Mouse (Mus musculus) kidney, embryonic 15.5 days (tissue): ENCODE data around the gene Hoxb4. TPM values are rescaled to one million over a fixed set of nuclear protein-coding genes. Genes with fewer than 3 reads are reported as not detected.

Experiments used
- ATAC-seq: fragments of 200-750 bp; cut with Nextera tagmentation; replicated peaks from 2 replicates; pipeline ENCODE4 v1.8.0; 2017; ENCODE audit warnings: moderate TSS enrichment; ENCODE audit not compliant: low FRiP score
- H3K27ac ChIP-seq: fragments of 300-500 bp; sonication (generic); 2 replicates; pipeline ENCODE4 v1.5.1; 2015; ENCODE audit warnings: mild to moderate bottlenecking, inconsistent platforms
- H3K27me3 ChIP-seq: fragments of 300-500 bp; sonication (generic); 2 replicates; pipeline ENCODE4 v1.6.1; 2015; ENCODE audit warnings: inconsistent platforms
- H3K36me3 ChIP-seq: fragments of 300-500 bp; sonication (generic); 2 replicates; pipeline ENCODE4 v1.6.1; 2015; ENCODE audit warnings: inconsistent platforms
- H3K4me1 ChIP-seq: fragments of 300-500 bp; sonication (generic); 2 replicates; pipeline ENCODE4 v1.6.1; 2015; ENCODE audit warnings: inconsistent platforms
- H3K4me2 ChIP-seq: fragments of 300-500 bp; sonication (generic); 2 replicates; pipeline ENCODE4 v1.6.1; 2015; ENCODE audit warnings: moderate library complexity, mild to moderate bottlenecking, inconsistent platforms
- H3K4me3 ChIP-seq: fragments of 300-500 bp; sonication (generic); replicated peaks from 2 replicates; pipeline ENCODE4 v1.5.1; 2015; ENCODE audit warnings: mild to moderate bottlenecking, inconsistent platforms
- H3K9ac ChIP-seq: fragments of 300-500 bp; sonication (generic); 2 replicates; pipeline ENCODE4 v1.6.1; 2015; ENCODE audit warnings: mild to moderate bottlenecking, inconsistent platforms
- H3K9me3 ChIP-seq: fragments of 300-500 bp; sonication (generic); replicated peaks from 2 replicates; pipeline ENCODE4 v1.6.1; 2016; ENCODE audit warnings: inconsistent platforms
- WGBS: fragments of 180-500 bp; shearing (Covaris S2); methylation state at CpG from one replicate; pipeline ENCODE4 v1.1.7; 2015; ENCODE audit warnings: mixed read lengths; 5-methylcytosine and 5-hydroxymethylcytosine counted together
- microRNA counts: library from miRNA; unstranded; fragments of <30 nt; microRNA quantifications from one replicate; lab custom pipeline; 2016
- microRNA-seq: library from miRNA; unstranded; fragments of <30 nt; microRNA quantifications from one replicate; pipeline ENCODE4, GENCODE M21; 2016
- polyA plus RNA-seq: library from polyadenylated mRNA; unstranded; fragments of >200 nt; fragmentation: Nextera tagmentation; extraction: Ambion mirVana; gene quantifications from 2 replicates; pipeline ENCODE4 v1.2.1, GENCODE M21; 2015

The Hoxb4 gene
- polyA plus RNA-seq, 1 experiment from 2014 or later = 7.1 TPM

DNA sequence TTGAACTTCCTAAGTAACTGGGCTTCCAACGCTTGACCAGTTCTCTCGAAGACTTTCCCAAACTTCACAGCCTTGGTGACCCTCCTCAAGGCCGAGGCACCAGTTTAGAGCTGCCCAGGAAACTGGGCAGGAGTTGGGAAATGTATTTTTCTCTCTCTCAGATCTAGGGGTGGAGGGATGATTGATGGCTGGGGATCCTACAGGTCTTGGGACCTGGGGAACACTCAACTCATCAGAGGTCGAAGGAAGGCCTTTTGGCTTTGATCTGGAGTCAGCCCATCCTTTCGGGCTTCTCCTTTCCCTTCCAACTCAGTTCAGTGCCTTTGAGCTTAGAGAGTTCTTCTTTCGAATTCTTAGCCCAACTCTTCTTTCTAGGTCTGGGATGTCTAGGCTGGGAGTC, 49.1 kb downstream of the Hoxb4 start:
- Histone ChIP-seq H3K4me2 (peak overlapping the region; percentile 57), H3K36me3 (no peaks in the 10 kb centered on the region), H3K4me3 (peak overlapping the region; percentile 28; the same call in 1 of the 2 replicates), H3K27me3 (peaks cover 53% of the 10 kb centered on the region), H3K9me3 (no peaks in the 10 kb centered on the region), H3K27ac (no peak overlapping the region), H3K4me1 (peaks cover 61% of the 10 kb centered on the region), H3K9ac (no peak overlapping the region; the same call in 1 of the 2 replicates)
- no peak for ATAC-seq
- WGBS = 44% methylated on average over 6 of the region's 6 CpGs

DNA sequence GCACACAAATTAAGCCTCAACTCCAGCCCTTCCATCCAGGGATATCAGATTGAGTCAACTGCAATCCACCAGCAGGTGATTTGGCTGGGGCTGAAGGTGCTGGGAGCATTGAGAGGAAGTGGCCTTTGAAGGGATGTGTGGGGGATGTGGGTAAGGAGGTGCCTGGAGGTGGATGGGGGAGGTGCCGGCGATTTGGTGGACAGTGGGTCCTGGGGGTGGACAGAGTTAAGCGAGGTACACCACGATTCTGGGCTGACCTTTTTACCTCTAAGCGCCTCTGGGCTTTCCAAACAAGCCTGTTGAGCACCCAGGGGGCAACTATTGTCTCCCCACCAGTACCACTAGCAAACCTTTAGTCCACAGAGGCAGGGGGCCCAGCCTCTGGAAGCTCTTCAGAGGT, 50.6 kb downstream of the Hoxb4 start:
- Histone ChIP-seq H3K4me3 (no peak overlapping the region), H3K27ac (no peak overlapping the region), H3K9me3 (no peaks in the 10 kb centered on the region), H3K9ac (no peak overlapping the region), H3K36me3 (no peaks in the 10 kb centered on the region), H3K4me2 (no peak overlapping the region), H3K27me3 (peaks cover 56% of the 10 kb centered on the region), H3K4me1 (peaks cover 63% of the 10 kb centered on the region)
- 34% methylated on average over 5 of the region's 5 CpGs for WGBS
- ATAC-seq = no peak

DNA sequence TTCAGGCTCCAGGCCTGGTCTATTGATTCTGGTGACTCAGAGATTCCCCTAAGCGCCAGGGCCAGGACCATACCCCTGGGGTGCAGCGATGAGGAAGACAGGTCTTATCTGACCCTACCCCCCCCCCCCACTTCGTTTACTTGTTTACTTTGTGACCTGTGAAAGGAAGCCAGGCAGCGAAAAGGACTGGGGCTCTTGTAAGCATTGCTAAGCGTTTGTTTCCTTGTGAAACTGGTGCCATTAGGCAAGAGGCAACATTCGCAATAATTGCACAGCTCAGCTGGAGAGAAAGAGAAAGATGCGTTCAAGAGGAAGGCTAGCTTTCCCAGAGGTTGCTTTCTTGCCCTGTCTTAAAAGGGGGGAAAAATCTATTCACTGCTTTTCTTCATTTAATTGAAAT, 51.1 kb downstream of the Hoxb4 start:
- Histone ChIP-seq H3K27ac (no peak overlapping the region), H3K27me3 (peaks cover 56% of the 10 kb centered on the region), H3K4me1 (peaks cover 58% of the 10 kb centered on the region), H3K9ac (no peak overlapping the region), H3K9me3 (no peaks in the 10 kb centered on the region), H3K4me3 (no peak overlapping the region), H3K4me2 (no peak overlapping the region), H3K36me3 (no peaks in the 10 kb centered on the region)
- 70% methylated on average over 7 of the region's 7 CpGs for WGBS
- no peak for ATAC-seq

MicroRNA genes within 50 kb of the gene (microRNA counts, 519-probe panel; counts per million panel counts)
- 4,294 counts per million, percentile 97 among the panel's probes with 10 or more counts for microRNA mmu-miR-10a (lab: Ali Mortazavi, UCI)

Small RNA genes lying within 50 kb of the gene (microRNA-seq; reads per million reads assigned to microRNA genes)
- 184,059 reads per million, percentile 100 among the genes with 10 or more reads in this experiment for gene Mir10a

Other genes starting within 250 kb of the Hoxb4 start
- 648 and 705 TPM in 2 replicates for gene Atp5g1, start 242.6 kb upstream of the Hoxb4 start, polyA plus RNA-seq
- gene Calcoco2, start 206.3 kb upstream of the Hoxb4 start, polyA plus RNA-seq = not detected in 2 replicates
- gene Ttll6, start 184.5 kb upstream of the Hoxb4 start, polyA plus RNA-seq = 0.05 TPM in 1 of 2 replicates, not detected in the other
- 0.09 and 1.0 TPM in 2 replicates for gene Hoxb13, start 124.0 kb upstream of the Hoxb4 start, polyA plus RNA-seq
- 22.3 and 27.2 TPM in 2 replicates for gene Hoxb9, start 46.8 kb upstream of the Hoxb4 start, polyA plus RNA-seq
- 8.9 and 9.8 TPM in 2 replicates for gene Hoxb8, start 36.4 kb upstream of the Hoxb4 start, polyA plus RNA-seq
- 58.5 and 62.7 TPM in 2 replicates for gene Hoxb7, start 31.6 kb upstream of the Hoxb4 start, polyA plus RNA-seq
- 47.1 and 49.1 TPM in 2 replicates for gene Hoxb6, start 25.8 kb upstream of the Hoxb4 start, polyA plus RNA-seq
- gene Hoxb5, start 14.9 kb upstream of the Hoxb4 start, polyA plus RNA-seq = 18.8 and 20.2 TPM in 2 replicates
- gene Hoxb3, start 5.1 kb downstream of the Hoxb4 start, polyA plus RNA-seq = 4.4 and 4.5 TPM in 2 replicates
- 45.7 and 45.9 TPM in 2 replicates for gene Hoxb2, start 32.3 kb downstream of the Hoxb4 start, polyA plus RNA-seq
- gene Hoxb1, start 47.5 kb downstream of the Hoxb4 start, polyA plus RNA-seq = 0.27 and 0.35 TPM in 2 replicates
- gene Skap1, start 146.3 kb downstream of the Hoxb4 start, polyA plus RNA-seq = 10.4 and 10.6 TPM in 2 replicates